Mouse (Mus musculus) c-Kit-positive CD71-positive TER-119-negative erythroid progenitor cells, embryonic 14.5 days (primary cell): ENCODE results near the gene Prn.

Experiments used
- DNase-seq: peaks from one replicate; pipeline ENCODE4 v3.0.0-alpha.2; 2013; ENCODE audit warnings: low read depth

The Prn gene

GRCm38 (mm10) chr2:131995742-131996141, 86.0 kb downstream of the Prn start:
- no peak for DNase-seq

GRCm38 (mm10) chr2:131996369-131996768, 86.6 kb downstream of the Prn start:
- DNase-seq = no peak

- DNase-seq = no peak
Measured at GRCm38 (mm10) chr2:131997356-131997755, 87.6 kb downstream of the Prn start.

GRCm38 (mm10) chr2:132001696-132002334, 92.1 kb downstream of the Prn start:
- DNase-seq = no peak

GRCm38 (mm10) chr2:132003916-132004315, 94.2 kb downstream of the Prn start:
- DNase-seq = no peak

GRCm38 (mm10) chr2:132004495-132005136, 94.9 kb downstream of the Prn start:
- no peak for DNase-seq

- DNase-seq = no peak
Measured at GRCm38 (mm10) chr2:132005445-132005844, 95.7 kb downstream of the Prn start.
